Mouse (Mus musculus) kidney, adult 8-10 months (tissue): ENCODE results near the gene Nsmce1.

Experiments
- DNase-seq, 2 experiments: peaks; one replicate each; pipeline ENCODE4 v3.0.0; 2022

The Nsmce1 gene

DNA sequence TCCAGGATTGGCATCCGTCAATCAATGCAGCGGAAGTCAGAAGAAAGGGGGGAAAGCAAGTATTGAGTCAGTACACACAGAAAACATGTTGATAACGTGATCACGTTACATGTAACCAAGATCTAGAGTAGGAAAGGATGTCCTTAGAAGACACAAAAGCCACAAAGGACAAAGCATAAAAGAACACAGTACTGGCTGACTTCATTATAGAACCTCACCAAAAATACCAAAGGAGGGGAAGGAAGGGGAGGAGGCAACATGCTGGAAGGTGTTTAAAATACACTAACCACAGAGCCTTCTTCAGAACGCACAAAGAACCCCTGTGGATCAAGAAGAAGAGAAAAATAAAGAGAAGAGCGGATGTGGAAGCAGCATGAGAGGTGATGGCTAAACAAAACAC is 2.7 kb downstream of the Nsmce1 start:
- no peak for DNase-seq

DNA sequence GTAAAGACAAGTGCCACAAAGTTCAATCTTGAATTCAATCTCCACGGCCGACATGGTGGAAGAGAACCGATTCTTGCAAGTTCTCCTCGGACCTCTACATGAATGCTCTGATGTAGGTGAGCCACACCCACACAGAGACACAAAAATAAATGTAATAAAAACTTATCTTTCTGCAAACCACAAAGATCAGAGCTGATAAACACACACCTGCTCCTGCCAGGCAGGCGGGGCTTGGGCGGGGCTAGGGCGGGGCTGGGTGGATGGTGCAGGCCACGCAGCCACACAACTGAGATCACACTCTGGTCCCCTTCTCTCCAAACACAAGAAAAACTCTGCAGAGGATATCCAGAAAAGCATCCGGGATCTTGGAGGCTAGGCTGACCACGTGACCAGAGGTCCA is 4.3 kb downstream of the Nsmce1 start:
- DNase-seq: no peak

DNA sequence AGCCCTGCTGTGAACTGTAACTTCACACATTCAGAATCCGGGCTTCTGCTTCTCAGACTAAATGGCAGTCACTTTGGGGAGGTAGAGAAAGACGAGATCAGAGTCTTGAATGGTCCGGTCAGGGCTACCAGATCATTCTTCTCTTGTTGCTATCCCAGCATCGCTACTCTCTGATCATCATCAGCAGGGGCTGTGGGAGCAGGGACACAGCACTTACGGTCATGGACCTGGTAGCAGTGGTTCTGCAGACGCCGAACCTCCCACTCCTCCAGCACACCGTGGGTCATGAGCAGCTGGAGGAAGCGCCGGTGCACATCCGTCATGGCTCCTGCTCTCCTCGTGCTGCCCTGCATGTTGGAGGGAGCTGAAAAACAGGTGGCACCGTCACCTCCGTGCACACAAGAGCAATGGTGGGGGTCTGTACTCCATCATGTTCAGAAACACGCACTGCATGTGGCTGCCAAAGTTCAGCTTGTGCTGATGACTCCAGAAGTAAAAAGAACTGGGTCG is 5.2 kb downstream of the Nsmce1 start:
- no peak for DNase-seq

DNA sequence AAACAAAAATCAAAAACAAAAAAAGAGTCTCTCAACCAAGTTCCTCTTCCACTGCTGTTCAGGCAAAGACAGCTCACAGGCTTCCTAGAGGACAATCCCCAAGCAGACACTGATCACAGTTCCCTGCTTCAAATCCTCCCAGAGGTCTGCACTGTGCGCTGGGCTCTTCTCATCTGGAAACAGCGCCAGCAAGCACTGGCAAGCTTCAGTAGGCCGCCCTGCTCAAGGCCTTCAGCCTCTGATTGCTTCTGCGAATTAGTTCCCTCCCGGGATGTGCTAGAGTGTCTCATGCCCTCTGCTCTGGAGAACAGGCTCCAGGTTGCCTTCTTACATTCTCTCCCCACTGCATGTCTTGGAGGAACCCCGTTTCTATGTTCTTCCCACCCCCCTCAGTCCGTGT is 6.6 kb downstream of the Nsmce1 start:
- DNase-seq: no peak

DNA sequence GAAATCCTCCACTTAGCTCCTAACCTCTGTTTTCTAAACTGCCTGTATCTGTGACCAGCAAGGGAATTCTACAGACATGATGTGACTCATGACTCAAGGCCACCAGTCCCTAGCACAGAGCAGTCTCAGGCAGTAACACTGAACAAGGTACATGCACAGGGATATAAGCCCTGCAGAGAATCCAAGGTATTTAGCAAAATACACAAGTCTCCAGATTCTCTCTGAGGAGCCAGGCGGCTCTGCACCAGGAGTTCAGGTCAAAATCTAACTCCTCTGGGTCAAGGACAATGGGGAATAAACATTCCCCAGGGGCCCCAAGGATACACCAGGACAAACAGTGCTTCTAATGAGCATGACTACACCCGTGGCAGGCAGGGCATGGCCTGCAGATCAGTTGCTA is 8.5 kb downstream of the Nsmce1 start:
- DNase-seq: no peak

DNA sequence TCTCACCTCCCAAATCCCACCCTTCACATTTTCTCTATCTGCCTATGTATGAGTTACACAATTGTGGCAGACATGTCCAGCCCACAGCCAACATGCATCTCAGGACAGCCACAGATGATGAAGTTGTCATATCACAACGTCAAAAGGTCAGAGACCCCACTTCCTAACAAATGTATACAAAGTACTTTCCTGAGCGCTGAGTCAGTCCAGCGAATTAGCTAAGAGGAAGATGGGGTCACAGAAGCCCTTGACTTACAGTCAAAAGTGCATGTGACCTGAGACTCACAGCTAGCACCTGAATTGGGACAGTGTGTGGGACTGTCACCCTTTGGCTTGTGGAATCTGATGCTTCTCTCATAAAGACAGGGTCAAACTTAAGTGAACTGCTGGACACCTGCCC is 9.1 kb downstream of the Nsmce1 start:
- no peak for DNase-seq

DNA sequence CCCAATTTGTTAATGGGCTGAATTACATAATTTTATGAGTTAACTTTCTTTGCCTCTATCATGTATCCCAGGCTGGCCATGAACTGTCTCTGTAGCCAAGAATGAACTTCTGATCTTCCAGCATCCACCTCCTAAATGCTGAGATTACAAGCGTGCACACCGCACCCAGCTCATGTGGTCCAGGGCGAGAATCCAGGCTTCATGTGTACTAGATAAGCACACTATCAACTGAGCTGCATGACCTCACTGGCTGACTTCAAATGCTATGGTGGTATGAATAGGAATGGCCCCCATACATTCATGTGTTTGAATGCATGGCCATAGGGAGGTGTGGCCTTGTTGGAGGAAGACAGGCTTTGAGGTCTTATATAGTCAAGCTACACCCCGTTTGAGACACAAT is 10.9 kb downstream of the Nsmce1 start:
- DNase-seq: no peak

DNA sequence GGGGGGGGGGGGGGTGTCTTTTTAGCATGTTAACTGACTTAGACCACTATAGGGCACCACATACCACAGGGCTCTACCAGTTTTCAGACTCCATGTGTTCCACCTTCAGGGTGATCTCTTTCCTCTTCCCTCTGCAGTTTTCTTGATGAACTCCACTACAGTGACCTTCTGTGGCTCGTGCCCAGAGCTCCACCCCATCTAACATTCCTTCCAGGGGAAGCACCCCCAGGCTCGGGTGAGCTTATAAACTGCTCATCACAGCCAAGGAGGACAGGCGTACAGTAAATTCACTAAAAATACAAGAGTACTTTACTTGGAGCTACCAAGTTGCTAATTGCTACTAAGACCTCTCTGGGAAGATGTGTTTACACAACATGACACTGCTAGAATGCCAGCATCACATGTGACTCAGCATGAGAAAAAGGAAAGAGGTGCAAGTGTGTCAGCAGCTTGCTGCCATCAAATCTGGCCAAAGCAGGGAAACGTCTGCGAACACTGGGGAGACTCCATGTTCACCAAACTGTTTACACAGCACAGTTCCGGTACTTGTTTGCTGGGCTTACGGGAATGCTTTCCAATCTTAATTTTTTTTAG is 12.9 kb downstream of the Nsmce1 start:
- peak in 1 of 2 experiments; percentile 15 for DNase-seq

DNA sequence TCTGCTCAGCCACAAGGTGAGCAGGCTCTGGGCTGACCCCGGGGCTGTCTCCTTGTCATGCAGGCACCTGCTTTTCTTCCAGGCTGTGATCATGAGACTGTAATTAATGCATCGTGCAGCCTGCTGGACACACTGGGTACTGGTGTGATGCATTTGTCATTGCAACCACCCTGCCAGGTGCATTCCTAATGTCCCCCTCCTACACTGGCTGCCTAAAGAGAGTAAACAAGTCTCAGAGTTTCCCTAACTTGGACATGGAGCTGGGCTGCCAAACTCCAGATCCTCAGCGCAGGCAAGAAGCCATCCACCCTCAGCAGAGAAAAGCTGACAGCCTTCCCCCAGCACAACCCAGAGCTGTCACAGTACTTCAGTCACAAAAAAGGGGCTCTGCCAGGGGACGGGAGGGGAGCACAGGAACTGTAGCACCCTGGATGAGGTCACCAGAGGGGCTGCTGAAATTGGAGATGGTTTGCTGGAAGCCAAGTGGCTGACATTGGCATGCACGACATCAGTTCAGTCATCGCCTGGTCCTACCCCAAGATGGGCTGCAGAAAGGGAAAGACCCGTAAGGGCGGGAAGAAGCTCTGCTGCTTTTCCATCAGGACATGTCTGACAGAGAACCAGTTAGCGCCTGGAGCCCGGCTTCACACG is 15.7 kb downstream of the Nsmce1 start:
- DNase-seq: no peak

DNA sequence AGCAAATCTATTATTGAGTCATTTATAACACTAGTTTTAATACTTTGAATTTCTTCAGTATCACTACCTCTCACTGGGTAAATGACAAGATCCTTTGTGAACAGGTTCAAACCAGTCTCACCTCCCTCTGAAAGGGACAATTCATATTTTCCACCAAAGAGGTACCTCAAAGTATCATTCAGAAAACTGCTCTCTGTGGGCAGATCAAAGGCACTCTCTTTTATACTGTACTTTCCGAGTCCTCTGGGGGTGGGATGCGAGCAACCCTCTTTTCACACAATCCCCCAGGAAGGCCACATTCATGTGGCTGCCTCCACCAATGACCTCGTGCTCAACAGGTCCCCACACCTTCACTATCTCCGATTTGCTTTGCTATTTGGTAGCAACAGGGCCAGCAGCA is 16.9 kb downstream of the Nsmce1 start:
- DNase-seq: no peak

DNA sequence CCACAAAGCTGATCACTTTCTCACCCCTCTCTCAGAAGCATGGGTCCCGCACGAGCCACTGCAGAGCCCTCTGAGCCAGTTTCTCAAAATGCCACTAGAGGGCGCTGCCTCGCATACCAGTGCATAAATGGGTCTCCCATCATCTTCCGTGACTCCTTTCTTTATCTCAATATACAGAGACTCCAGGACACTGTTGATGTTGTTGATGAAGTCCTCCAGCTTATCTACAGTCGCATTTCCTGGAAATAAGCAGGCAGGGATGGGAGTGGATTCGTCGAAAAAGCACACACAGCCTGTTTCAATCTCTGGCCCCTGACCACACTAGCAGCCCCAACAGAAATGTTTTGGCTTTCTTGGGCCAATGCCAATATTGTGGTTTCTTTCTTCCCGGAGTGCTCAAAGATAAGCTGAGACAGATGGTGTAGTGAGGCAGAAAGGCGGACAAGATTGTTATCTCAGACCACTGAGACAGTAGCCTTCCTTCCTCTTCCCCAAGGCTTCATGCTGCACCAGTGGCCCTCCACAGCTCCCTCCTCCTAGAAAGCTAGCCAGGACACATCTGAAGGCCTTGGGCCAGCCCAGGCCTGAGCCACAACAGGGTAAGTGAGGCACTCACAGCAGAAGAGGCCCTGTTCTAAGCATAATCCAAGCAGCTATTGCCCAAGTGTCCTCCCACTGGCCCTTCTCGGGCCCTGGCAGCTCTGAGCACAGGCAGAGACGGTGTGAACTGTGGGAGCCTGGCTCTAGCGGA is 19.2 kb downstream of the Nsmce1 start:
- peak; percentile 68 for DNase-seq

DNA sequence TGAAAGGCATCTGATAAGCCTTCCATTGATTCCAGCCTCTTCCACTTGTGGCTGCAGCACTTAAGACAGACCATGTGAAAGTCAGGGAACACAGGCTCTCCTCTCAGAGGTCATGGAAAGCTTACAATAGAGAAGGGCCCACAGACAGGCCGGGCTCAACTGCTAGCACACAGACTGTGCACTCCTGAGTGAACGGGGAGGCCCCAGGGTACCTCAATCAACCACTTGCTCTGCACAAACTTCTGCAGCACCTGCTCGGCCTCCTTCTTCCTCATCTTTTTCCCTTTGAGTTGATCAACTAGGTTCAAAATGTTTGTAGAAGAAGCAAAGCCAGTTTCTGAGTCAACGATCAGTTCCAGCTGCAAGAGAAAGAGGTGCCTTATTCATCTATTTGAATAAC is 20.5 kb downstream of the Nsmce1 start:
- DNase-seq: no peak

DNA sequence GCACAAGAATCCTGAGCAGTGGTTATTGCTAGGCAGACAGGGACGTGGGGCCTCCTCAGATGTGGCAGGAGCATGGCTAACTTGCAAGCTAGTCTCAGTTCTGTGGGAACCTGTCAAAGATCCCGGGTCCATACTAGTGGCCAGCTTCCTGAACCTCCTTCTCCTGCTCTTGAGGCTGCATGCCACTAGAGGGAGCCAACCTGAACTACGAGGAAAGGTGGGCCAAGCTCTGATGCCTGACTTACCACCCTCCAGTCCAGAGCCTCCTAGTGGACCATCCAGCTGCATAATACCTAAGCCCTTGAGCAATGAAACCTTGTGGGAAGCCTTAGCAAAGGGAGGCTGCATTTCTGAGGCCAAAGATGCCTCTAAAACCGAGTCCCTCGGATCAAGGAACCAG is 21.5 kb downstream of the Nsmce1 start:
- DNase-seq: peak; percentile 59 to 70

DNA sequence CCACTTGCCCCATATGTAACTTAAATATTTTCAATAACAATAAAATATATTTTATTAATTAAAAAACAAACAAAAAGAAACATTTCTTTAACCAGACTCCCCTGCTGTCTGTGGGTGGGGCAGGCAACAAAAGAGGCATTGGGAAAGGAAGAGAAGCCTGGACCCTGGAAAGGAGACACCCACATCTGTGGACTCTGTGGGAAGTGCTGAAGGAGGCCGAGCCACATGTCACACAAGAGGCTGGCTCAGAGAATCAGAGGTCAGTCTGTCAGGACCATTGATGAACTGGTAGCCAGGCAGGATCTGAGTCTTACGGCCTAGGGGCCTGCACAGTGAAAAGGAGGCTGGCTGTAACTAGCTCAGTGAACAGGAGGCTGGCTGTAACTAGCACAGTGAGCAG is 29.2 kb downstream of the Nsmce1 start:
- DNase-seq: no peak

DNA sequence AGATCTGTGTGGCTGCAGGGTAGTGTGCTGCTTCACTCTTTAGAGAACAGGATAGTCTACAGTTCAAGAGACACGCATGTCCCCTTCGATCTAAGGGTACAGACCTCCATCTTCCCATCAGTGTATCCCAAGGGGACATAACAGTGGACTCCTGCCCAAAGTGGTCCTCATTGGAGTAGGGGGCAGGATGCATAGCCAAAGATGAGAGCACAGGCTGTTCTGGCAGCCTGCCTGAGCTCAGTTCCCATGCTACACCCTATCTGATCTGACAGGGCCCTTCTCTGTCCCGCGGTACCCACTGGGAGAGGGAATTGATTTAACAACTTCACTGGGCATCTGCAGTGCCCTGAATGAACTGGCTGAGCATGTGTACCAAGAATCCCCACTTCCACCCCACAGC is 37.7 kb downstream of the Nsmce1 start:
- no peak for DNase-seq

DNA sequence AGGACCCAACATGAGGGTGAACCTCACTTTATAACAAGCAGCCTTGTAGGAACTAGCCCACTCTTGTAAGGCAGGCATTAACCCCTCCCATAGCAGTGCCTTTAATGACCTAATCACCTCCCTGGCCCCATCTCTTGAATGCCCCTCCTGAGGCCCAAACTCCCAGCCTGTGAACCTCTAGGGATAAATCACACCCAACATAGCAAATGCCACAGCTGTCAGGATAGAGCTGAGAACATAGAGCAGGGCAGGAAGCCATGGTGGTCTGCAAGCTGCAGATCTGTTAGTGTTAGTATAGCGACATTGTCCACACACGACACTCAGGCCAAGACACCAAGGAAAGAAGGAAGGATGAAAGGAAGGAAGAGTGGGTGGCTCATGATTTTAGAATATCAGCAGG is 40.3 kb downstream of the Nsmce1 start:
- no peak for DNase-seq

DNA sequence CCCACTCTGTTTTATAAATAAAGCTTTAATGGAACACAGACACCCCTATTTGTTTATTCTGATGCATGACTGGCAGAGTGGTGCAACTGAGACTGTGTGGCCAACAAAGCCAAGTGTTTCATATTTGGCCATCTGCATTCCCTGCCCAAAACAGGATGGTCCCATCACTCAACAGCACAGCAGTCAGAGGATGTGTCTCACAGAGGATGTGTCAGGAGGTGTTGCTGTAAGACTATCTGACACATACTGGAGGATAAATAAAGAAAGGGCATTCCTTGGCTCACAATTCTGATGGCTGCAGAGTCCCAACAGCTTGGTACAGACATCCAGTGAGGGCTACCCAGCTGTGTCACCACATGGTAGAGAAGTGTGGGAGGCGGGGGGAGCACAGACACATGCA is 40.7 kb downstream of the Nsmce1 start:
- DNase-seq: no peak

DNA sequence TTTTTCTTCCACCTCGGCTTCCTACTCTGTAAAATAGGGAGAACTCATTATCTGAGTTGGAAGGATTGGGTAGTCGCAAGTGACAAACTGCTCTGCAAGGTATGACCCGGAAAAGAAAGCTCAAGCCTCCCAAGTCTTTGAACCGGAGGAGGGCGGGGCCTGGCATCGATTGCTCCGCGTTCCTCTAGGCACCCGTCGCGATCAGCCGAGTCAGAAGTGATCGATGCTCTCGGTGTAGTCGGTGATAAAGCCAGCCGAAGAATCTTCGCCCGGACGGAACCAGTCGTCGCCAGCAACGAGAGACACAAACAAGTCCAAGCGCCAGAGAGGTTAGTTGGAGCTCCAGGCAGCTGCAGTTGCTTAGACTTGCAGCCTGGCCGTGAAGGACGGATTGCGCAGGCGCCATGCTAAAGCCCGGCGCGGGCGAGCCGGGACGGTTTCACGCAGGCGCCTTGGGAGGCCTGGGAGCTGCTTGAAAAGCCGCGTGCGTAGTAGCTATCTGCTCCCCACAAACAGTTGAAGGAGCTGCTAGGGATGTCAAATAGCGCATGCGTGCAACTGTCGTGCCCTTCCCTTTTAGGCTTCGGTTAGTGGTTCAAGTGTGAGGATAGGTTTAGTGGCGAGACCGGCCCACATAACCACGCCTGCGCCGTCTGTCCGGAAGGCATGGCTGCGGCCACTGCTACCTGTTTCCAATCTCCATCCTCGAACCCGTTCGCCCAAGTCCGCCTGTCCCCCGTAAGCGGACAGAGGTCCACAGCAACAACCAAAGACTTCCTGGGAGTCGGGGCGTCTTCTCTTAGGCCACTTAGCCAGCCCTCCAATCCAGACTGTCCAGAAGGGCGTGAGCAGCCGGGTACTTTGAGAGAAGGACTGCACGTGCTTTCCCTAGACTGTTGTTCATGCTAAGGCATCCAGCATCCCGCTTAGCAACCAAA is 46.7 kb downstream of the Nsmce1 start, which contains the start of gene Kdm8:
Kdm8 (plus strand) TSS at position 213 of the 938 bp plus-strand sequence.
- DNase-seq: peak; percentile 93 to 94

DNA sequence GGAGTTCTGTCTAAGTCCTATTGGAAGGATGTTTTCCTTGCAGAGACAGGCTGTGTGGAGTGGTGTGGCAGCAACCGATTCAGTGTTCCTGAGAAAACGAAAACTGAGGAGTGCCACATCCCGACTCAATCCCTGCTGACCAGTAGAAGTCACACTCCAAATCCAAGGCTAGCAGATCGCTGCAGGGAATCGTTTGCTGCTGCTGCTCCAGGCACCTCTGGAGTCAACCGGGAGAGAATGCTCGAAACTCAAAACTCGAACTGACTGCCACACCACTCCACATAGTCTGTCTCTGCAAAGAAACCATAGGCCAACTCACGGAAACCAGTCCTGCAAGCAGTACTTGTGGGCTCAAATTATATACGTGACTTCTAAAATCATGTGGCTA is 47.3 kb downstream of the Nsmce1 start:
- peak; percentile 5 to 11 for DNase-seq

DNA sequence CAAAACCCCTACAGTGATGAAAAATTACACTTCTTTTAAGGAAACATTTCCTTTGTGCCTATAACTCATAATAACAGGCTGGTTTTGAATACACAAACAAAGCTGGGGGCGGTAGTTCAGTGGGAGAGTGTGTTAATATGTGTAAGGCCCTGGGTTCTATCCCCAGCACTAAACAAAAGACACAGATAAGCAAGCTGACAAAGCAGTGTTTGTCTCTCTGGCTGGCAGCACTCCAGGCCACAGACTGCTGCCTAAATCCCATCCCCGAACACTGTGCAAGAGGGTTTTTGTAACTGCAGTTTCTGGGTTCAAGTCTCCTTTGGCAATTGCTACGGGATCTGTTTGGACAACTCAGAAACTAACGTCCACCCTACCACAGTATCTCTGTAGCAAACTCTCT is 49.1 kb downstream of the Nsmce1 start:
- no peak for DNase-seq

DNA sequence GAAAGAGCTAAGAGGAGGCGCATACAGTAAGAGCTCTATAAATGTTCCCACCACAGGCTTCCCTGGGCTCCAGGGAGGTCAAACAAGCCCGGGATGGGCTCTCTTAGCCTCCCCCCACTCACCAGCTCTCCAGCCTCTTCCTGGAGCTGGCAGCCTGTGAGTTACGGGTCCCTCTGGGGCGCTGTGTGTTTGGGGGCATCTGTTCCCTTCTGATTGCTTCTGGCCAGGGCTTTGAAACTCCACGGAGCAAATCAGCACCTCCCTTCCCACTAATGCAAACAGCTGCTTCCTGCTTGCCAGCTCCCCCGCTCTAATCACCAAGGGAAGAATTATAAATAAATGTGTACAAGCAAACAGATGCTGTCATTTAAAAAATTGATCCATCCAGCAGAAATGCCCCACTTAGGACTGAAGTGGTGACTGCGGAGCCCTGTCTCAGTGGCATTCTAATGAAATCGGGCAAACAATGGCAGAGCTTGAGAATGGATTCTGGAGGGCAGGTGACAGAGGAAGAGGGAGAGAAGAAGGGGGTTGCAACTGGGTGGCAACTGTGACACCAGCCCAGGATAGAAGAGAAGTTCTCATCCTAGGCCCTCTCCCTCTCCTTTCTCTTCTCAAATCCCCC is 56.6 kb downstream of the Nsmce1 start:
- no peak for DNase-seq

DNA sequence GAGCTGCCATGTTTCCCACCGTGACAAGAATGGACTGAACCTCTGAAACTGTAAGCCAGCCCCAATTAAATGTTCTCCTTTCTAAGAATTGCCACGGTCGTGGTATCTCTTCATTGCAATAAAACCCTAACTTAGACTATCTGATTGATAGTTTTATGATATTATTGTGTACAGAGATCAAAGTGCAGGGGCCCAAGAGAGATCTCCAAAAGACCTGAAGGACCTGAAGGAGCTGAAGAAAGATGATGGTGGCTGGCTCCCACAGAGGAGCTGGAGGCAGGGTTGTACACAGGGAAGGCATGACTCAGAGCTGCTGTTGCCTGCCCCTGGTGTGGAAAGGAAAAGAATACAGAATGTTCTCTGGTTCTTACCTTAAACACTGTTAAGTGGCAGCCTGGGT is 57.5 kb downstream of the Nsmce1 start:
- no peak for DNase-seq
